Mouse (Mus musculus) brain, embryonic 14.5 days (tissue): ENCODE measurements at regions not wholly inside any gene's neighbourhood (a gene's known extent, or its start where the extent isn't known, plus 50 kb on each side); places are given as distances from the start of the nearest gene placed in this dataset.

Experiments used
- CTCF ChIP-seq: fragments of 200-500 bp; IDR thresholded peaks from 2 replicates; pipeline ENCODE4 v1.5.1; 2012; ENCODE audit warnings: inconsistent platforms, mild to moderate bottlenecking, moderate library complexity, borderline replicate concordance; ENCODE audit not compliant: insufficient read depth, insufficient read length; ENCODE audit errors: extremely low read depth
- POLR2A ChIP-seq: fragments of 200-500 bp; IDR thresholded peaks from 2 replicates; pipeline ENCODE4 v1.6.1; 2012; ENCODE audit warnings: mild to moderate bottlenecking, inconsistent platforms, borderline replicate concordance; ENCODE audit not compliant: poor library complexity, insufficient read depth, insufficient read length, severe bottlenecking; ENCODE audit errors: extremely low read depth

DNA sequence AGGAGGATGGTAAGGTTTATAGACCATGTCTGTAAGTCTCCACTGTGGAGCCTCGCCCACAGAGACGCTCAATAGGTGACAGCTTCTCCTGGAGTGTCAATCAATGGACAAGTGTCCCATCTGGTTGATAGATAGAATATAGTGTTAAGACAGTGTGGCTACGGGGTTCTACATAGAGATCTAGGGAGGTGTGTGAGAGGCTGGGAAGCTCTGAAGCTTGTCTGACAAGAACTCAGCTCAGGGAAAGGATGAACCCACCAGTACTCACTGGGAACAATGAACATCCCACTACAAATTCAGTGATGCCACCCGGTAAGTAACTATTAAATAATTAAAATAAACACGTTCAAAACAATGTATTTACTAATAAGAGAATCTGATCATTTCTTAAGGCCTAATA, 349.7 kb downstream of the Nup35 start:
- no peak for TF ChIP-seq CTCF
- TF ChIP-seq POLR2A = no peak
